Comparison of ENCODE assay signal across 12 mouse cellular contexts in genomic region chr12:102426285-102426684, GRCm38 (mm10). TPM values are rescaled to one million over a fixed set of nuclear protein-coding genes. Genes with fewer than 3 reads are reported as not detected.
A peak's percentile ranks its signal among the peaks of the same experiment; 100 is the strongest.
DNase-seq lines count a peak whose midpoint lies in the region; ATAC-seq and TF ChIP-seq lines count a peak whose summit lies in the region.
"Had no signal": no experiment of that assay in that cellular context is flagged by ENCODE, and none has a peak within 500 bp of the region (broad histone marks: within the 10 kb centered on the region; RNA-seq: fewer than 3 reads in every experiment).

No protein-coding gene starts in this region.

- TF ChIP-seq POLR2A in lung, adult 2 months (IDR thresholded peaks at IDR 0.05; ENCODE audit: borderline replicate concordance, extremely low read depth, low read depth, low read length), result no peak

- H3K4me1 ChIP-seq in lung, embryonic 14.5 days (ENCODE audit: insufficient read depth), result no peaks in the 10 kb centered on the region
- H3K4me1 ChIP-seq in lung, adult 2 months (ENCODE audit: control insufficient read depth, insufficient read depth, low read length), result peaks cover 6% of the 10 kb centered on the region
- H3K4me1 ChIP-seq in limb, embryonic 13.5 days, result no peaks in the 10 kb centered on the region
- H3K4me1 ChIP-seq in stomach, embryonic 14.5 days (ENCODE audit: control insufficient read depth, insufficient read depth, low read length), result no peaks in the 10 kb centered on the region

- 94% methylated on average over 7 of the region's 7 CpGs for WGBS in lung, embryonic 14.5 days
- WGBS in lung, adult 2 months, result 75% methylated on average over 7 of the region's 7 CpGs
- WGBS in limb, embryonic 13.5 days, result 95% methylated on average over 7 of the region's 7 CpGs
- 95% methylated on average over 7 of the region's 7 CpGs for WGBS in stomach, embryonic 14.5 days

- no peak overlapping the region for H3K4me3 ChIP-seq in lung, embryonic 14.5 days (ENCODE audit: low read depth, low read length)
- no peak overlapping the region for H3K4me3 ChIP-seq in lung, adult 2 months (replicated peaks; ENCODE audit: extremely low read depth, low read depth, low read length)
- H3K4me3 ChIP-seq in limb, embryonic 13.5 days, result no peak overlapping the region
- no peak overlapping the region for H3K4me3 ChIP-seq in stomach, embryonic 14.5 days (ENCODE audit: low read depth, low read length)

- no peak overlapping the region for H3K9ac ChIP-seq in lung, embryonic 14.5 days
- no peak overlapping the region for H3K9ac ChIP-seq in limb, embryonic 13.5 days
- H3K9ac ChIP-seq in stomach, embryonic 14.5 days (replicated peaks; ENCODE audit: low read depth, low read length), result no peak overlapping the region

- no peak overlapping the region for H3K4me2 ChIP-seq in lung, embryonic 14.5 days
- H3K4me2 ChIP-seq in limb, embryonic 13.5 days (replicated peaks), result no peak overlapping the region
- H3K4me2 ChIP-seq in stomach, embryonic 14.5 days (replicated peaks; ENCODE audit: low read depth, low read length), result no peak overlapping the region

- H3K27ac ChIP-seq in lung, embryonic 14.5 days (ENCODE audit: low read depth), result no peak overlapping the region
- H3K27ac ChIP-seq in limb, embryonic 13.5 days, result no peak overlapping the region
- no peak overlapping the region for H3K27ac ChIP-seq in stomach, embryonic 14.5 days (ENCODE audit: low read length)

- peaks cover 5% of the 10 kb centered on the region; the same call in 1 of the 2 replicates for H3K36me3 ChIP-seq in lung, embryonic 14.5 days (ENCODE audit: insufficient read depth)
- peaks cover 26% of the 10 kb centered on the region for H3K36me3 ChIP-seq in limb, embryonic 13.5 days
- H3K36me3 ChIP-seq in stomach, embryonic 14.5 days (ENCODE audit: control insufficient read depth, insufficient read depth, low read length), result no peaks in the 10 kb centered on the region; the same call in 1 of the 2 replicates

- H3K27me3 ChIP-seq in lung, embryonic 14.5 days (ENCODE audit: insufficient read depth, low read length), result no peaks in the 10 kb centered on the region
- no peaks in the 10 kb centered on the region for H3K27me3 ChIP-seq in limb, embryonic 13.5 days
- H3K27me3 ChIP-seq in stomach, embryonic 14.5 days (ENCODE audit: control insufficient read depth, insufficient read depth, low read length), result no peaks in the 10 kb centered on the region

- no peak for TF ChIP-seq CTCF in lung, embryonic 14.5 days (IDR thresholded peaks at IDR 0.05; ENCODE audit: low read depth)
- no peak for TF ChIP-seq CTCF in lung, adult 2 months (IDR thresholded peaks at IDR 0.05; ENCODE audit: insufficient read depth, low read length)

- DNase-seq in lung, embryonic 14.5 days, result no peak
- no peak for DNase-seq in lung, adult 2 months
- peak; percentile 73 for DNase-seq in adrenal gland, postnatal 14 days
- DNase-seq in right cerebral cortex, adult 2 months (ENCODE audit: low spot score in 2 of 2), result no peak
- no peak for DNase-seq in embryo, embryonic 10 days (ENCODE audit: low spot score)
- no peak for DNase-seq in kidney, postnatal 4 days
- DNase-seq: cerebellum, postnatal 10 days; left cerebral cortex, postnatal 4 days; retina, postnatal 1 day; thymus, postnatal 4 days had no signal

- peak; percentile 63; the same call in 1 of the 2 replicates for ATAC-seq in lung, embryonic 14.5 days (ENCODE audit: insufficient read depth)
- ATAC-seq in limb, embryonic 13.5 days (ENCODE audit: low FRiP score, low read depth), result peak; percentile 54; the same call in 1 of the 2 replicates
- peak; percentile 74; the same call in 1 of the 2 replicates for ATAC-seq in stomach, embryonic 14.5 days (ENCODE audit: insufficient number of reproducible peaks, insufficient read depth, low FRiP score, low read depth)

- H3K9me3 ChIP-seq in lung, embryonic 14.5 days (ENCODE audit: low read depth, low read length), result no peaks in the 10 kb centered on the region
- no peaks in the 10 kb centered on the region for H3K9me3 ChIP-seq in limb, embryonic 13.5 days
- no peaks in the 10 kb centered on the region for H3K9me3 ChIP-seq in stomach, embryonic 14.5 days (ENCODE audit: control insufficient read depth, low read depth, low read length)

RNA-seq across cellular contexts. Expression of gene Lgmn, which starts 13.3 kb away (rescaled TPM):
- 104 and 108 TPM in 2 replicates for polyA plus RNA-seq in lung, embryonic 14.5 days (2014; fragmentation: Nextera tagmentation; extraction: Ambion mirVana)
- polyA plus RNA-seq in lung, adult 2 months (2012; rRNA removed), result 106 and 153 TPM in 2 replicates
- 86.7 and 90.6 TPM in 2 replicates for total RNA-seq in adrenal gland, postnatal 14 days (2021)
- 81.3 and 84.8 TPM in 2 replicates for polyA plus RNA-seq in limb, embryonic 13.5 days (2015; fragmentation: Nextera tagmentation; extraction: Ambion mirVana)
- 84.7 and 90.1 TPM in 2 replicates for polyA plus RNA-seq in stomach, embryonic 14.5 days (2014; fragmentation: Nextera tagmentation; extraction: Ambion mirVana)

RNA-seq across cellular contexts. Expression of gene Golga5, which starts 42.6 kb away (rescaled TPM):
- 29.4 and 33.9 TPM in 2 replicates for polyA plus RNA-seq in lung, embryonic 14.5 days (2014; fragmentation: Nextera tagmentation; extraction: Ambion mirVana)
- polyA plus RNA-seq in lung, adult 2 months (2012; rRNA removed), result 10.0 and 11.9 TPM in 2 replicates
- total RNA-seq in adrenal gland, postnatal 14 days (2021), result 35.0 and 41.2 TPM in 2 replicates
- polyA plus RNA-seq in limb, embryonic 13.5 days (2015; fragmentation: Nextera tagmentation; extraction: Ambion mirVana), result 39.5 and 42.0 TPM in 2 replicates
- 35.1 and 38.8 TPM in 2 replicates for polyA plus RNA-seq in stomach, embryonic 14.5 days (2014; fragmentation: Nextera tagmentation; extraction: Ambion mirVana)
